Mouse (Mus musculus) mouse trophoblast stem cell (cell line): ENCODE measurements around the gene Ctns.

Experiments
- in situ Hi-C, 2 experiments: fragments of 300-500 bp; cut with MseI, MboI; formaldehyde crosslinking; loops; 2 replicates in 1 of 2; 3 replicates in 1 of 2; pipeline ENCODE4 v1.15.1; 2025

Gene Ctns

DNA sequence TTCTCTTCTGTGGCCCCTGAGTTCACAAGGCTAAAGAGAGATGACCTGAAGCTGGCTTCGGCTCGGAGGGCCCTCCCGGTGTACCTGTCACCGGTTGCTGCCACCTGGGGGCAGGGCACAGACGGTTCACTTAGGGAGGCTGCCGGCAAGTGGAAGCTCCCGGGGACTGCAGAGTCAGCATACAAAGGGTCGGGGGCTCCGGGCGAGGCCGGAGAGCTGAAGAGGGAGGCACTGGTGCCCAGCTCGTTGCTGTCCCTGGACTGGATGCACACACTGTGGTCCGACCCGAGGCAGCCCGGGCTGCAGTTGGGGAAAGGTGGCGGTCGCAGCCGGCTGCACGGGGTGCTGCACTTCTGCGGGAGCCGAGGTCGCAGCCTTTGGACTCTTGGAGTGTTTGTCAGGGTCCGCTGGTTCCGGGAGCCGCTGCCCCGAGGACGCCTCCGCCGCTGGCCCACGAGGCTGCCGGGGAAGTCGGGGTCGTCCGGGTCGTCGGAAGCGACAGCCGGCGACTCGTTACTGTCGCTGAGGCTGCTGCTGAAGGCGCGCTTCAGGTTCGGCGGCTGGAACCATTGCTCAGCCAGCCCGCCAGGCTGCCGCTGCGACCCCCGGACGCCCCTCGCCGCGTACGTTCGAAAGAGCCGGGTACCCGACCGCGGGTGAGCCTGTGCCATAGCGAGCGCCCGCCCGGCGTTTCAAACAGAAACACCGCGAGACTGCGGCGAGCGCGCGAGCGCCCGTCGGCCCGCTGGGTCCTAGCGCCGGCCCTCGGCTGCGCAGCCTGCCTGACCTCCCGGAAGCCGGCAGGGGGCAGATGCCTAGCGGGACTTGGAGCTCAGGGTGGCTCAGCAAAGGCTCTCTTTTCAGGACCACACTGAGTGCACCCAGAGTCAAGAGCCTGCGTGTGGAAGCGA is 61.0 kb downstream of the Ctns start, which contains the start of gene Haspin:
Gene Haspin, minus strand, starts transcription at position 704 of the 911 bp plus-strand sequence.
- in situ Hi-C loops: no loop called here

DNA sequence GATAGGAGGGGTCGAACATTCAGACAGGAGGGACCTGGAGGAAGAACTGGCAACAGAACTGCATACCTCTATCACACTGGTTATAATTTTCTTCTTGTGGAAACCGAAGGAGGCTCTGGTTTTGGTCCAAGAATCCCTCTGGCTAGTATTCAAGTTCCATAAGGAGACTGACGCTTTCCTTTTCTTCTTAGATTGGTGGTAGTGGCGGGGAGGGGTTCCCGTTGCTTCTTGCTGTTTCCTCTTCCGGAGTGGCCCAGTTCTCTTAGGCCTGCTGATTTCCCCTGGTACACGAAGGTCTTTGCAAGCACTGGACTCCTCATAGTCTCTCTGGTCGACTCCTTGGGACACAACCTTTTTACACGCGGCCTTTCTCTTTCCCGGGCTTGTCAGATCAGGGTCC is 61.7 kb downstream of the Ctns start:
- in situ Hi-C loops: no loop called here

DNA sequence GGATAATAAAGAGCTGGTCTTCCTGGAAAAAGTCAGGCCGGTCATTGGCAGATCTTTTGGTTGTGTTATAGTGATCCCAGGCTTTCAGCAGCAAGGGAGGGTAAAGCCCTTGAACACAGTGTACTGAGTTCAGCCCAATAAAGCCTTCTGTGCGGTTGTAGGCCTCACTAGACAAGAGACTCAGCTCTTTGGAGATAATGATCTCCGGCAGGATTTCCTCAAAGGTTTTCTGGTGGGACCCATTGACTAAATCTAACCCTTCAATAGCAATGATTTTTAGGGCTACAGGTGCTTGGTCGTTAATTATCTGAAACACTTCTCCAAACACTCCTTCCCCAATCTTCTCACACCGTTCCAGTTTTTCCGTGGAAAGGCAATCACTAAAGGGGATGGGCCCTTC is 62.3 kb downstream of the Ctns start:
- in situ Hi-C loops: no loop called here

DNA sequence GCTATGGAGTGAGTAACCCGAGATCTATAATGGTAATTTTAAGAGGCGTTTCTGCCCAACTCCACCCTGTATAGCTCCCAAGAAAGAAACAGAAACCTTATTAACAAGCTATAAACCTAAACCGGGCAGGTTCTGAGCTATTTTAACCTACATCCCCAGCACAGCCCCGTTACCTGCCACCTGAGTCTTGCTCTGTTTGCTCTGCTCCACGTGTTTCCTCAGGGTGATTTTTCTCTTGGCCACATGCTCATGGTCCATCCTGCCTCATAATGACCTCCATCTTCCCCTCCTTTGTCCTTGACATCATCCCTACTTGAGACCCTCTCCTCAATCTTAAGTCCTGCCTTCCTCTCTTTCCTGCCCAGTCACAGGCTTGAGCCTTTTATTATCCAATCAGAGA is 64.6 kb downstream of the Ctns start:
- in situ Hi-C loops: no loop called here
